Mouse (Mus musculus) limb, embryonic 11.5 days (tissue): ENCODE measurements around the gene Spred2. TPM values are rescaled to one million over a fixed set of nuclear protein-coding genes. Genes with fewer than 3 reads are reported as not detected.

ENCODE experiments used
- ATAC-seq: fragments of 200-750 bp; cut with Nextera tagmentation; 2 replicates; pipeline ENCODE4 v1.8.0; 2017; ENCODE audit warnings: low read depth; ENCODE audit not compliant: insufficient number of reproducible peaks, low FRiP score, low TSS enrichment
- DNase-seq: peaks from one replicate; pipeline ENCODE4 v3.0.0-alpha.2; 2015; ENCODE audit warnings: low spot score
- H3K27ac ChIP-seq: fragments of 300-500 bp; sonication (generic); replicated peaks from 2 replicates; pipeline ENCODE4 v1.5.1; 2014; ENCODE audit warnings: low read depth, mild to moderate bottlenecking, low read length
- H3K27me3 ChIP-seq: fragments of 300-500 bp; sonication (generic); 2 replicates; pipeline ENCODE4 v1.6.1; 2014; ENCODE audit warnings: mild to moderate bottlenecking, low read length, mixed read lengths; ENCODE audit not compliant: control insufficient read depth, insufficient read depth
- H3K36me3 ChIP-seq: fragments of 300-500 bp; sonication (generic); 2 replicates; pipeline ENCODE4 v1.6.1; 2014; ENCODE audit warnings: mild to moderate bottlenecking, low read length, moderate library complexity, mixed read lengths; ENCODE audit not compliant: control insufficient read depth, insufficient read depth
- H3K4me1 ChIP-seq: fragments of 300-500 bp; sonication (generic); 2 replicates; pipeline ENCODE4 v1.6.1; 2014; ENCODE audit warnings: low read length, mixed read lengths; ENCODE audit not compliant: control insufficient read depth, insufficient read depth
- H3K4me2 ChIP-seq: fragments of 300-500 bp; sonication (generic); 2 replicates; pipeline ENCODE4 v1.6.1; 2014; ENCODE audit warnings: low read depth, mild to moderate bottlenecking, moderate library complexity; ENCODE audit not compliant: severe bottlenecking
- H3K4me3 ChIP-seq: fragments of 300-500 bp; sonication (generic); 2 replicates; pipeline ENCODE4 v1.5.1; 2014; ENCODE audit warnings: low read depth, low read length
- H3K9ac ChIP-seq: fragments of 300-500 bp; sonication (generic); 2 replicates; pipeline ENCODE4 v1.6.1; 2014; ENCODE audit warnings: mild to moderate bottlenecking, low read length
- H3K9me3 ChIP-seq: fragments of 300-500 bp; sonication (generic); 2 replicates; pipeline ENCODE4 v1.6.1; 2016; ENCODE audit warnings: low read length; ENCODE audit not compliant: control insufficient read depth
- WGBS: fragments of 180-500 bp; shearing (Covaris S2); extraction: QIAGEN DNeasy Blood & Tissue Kit; methylation state at CpG from one replicate; pipeline ENCODE4 v1.1.7; 2014; 5-methylcytosine and 5-hydroxymethylcytosine counted together
- polyA plus RNA-seq: library from polyadenylated mRNA; unstranded; fragments of >200 nt; fragmentation: Nextera tagmentation; extraction: Ambion mirVana; gene quantifications from 2 replicates; pipeline ENCODE4 v1.2.1, GENCODE M21; 2014

The Spred2 gene
- polyA plus RNA-seq, 1 experiment from 2014 or later, result 8.2 TPM

DNA sequence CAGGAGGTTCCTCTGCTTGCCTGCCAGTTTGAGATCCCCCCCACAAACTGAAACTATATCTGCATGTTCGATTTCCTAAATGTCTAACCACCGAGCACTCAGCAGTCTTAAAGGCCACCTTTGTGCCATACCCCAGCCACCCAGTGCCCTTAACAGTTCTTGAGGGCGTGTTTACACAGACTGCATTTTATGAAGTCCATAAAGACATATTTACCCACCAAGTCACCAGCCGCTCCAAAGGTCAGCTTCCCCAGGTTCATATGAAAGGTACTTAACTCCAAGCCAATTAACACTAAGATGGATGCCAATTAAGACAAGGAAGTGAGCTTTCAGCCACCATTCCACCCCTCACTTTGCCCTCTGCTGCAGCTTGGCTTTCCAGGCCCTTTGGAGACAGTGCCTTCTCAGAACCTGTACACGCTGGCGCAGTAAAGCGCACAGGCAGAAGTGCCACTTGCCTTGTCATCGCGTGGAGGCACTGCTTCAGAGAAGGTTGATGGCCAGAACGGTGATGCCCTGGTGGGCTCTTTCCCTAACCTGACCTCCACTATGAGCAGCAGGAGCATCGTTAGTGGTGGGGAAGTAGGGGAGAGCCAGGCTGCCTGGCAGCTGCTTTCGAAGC is 17.1 kb downstream of the Spred2 start:
- H3K9ac ChIP-seq, result no peak overlapping the region
- no peaks in the 10 kb centered on the region for H3K27me3 ChIP-seq
- H3K4me1 ChIP-seq, result 0 out of 2 replicates have a peak, but pooled peaks cover 5% of the 10 kb centered on the region
- 61% methylated on average over 12 of the region's 12 CpGs for WGBS
- H3K36me3 ChIP-seq, result peaks cover 2% of the 10 kb centered on the region; the same call in 1 of the 2 replicates
- no peak overlapping the region for H3K27ac ChIP-seq
- no peak overlapping the region for H3K4me2 ChIP-seq
- no peak overlapping the region for H3K4me3 ChIP-seq
- no peak for ATAC-seq
- no peaks in the 10 kb centered on the region for H3K9me3 ChIP-seq
- no peak for DNase-seq

- Histone ChIP-seq H3K9ac (no peak overlapping the region), H3K4me1 (0 out of 2 replicates have a peak, but pooled peaks cover 5% of the 10 kb centered on the region), H3K9me3 (no peaks in the 10 kb centered on the region), H3K27ac (no peak overlapping the region), H3K4me3 (no peak overlapping the region), H3K36me3 (peaks cover 2% of the 10 kb centered on the region; the same call in 1 of the 2 replicates), H3K4me2 (no peak overlapping the region), H3K27me3 (no peaks in the 10 kb centered on the region)
- DNase-seq (no peak), ATAC-seq (no peak)
- 83% methylated on average over 4 of the region's 4 CpGs for WGBS
Observed at GRCm38 (mm10) chr11:19941978-19942377, 17.8 kb downstream of the Spred2 start.

GRCm38 (mm10) chr11:19943753-19944152 is 19.6 kb downstream of the Spred2 start:
- 93% methylated on average over 2 of the region's 2 CpGs for WGBS
- 0 out of 2 replicates have a peak, but pooled peaks cover 8% of the 10 kb centered on the region for H3K4me1 ChIP-seq
- H3K4me2 ChIP-seq, result no peak overlapping the region

GRCm38 (mm10) chr11:19944701-19945100 is 20.5 kb downstream of the Spred2 start:
- no peak for DNase-seq
- no peak overlapping the region for H3K27ac ChIP-seq
- peaks cover 2% of the 10 kb centered on the region; the same call in 1 of the 2 replicates for H3K36me3 ChIP-seq

More at GRCm38 (mm10) chr11:19943753-19944152, 19.6 kb downstream of the Spred2 start:
- H3K4me3 ChIP-seq, result no peak overlapping the region
- no peak for ATAC-seq
- no peaks in the 10 kb centered on the region for H3K9me3 ChIP-seq
- peaks cover 2% of the 10 kb centered on the region; the same call in 1 of the 2 replicates for H3K36me3 ChIP-seq
- H3K9ac ChIP-seq, result no peak overlapping the region
- H3K27ac ChIP-seq, result no peak overlapping the region
- DNase-seq, result no peak
- H3K27me3 ChIP-seq, result no peaks in the 10 kb centered on the region

GRCm38 (mm10) chr11:19946721-19947120 is 22.5 kb downstream of the Spred2 start:
- WGBS, result 95% methylated on average over 6 of the region's 7 CpGs

More at GRCm38 (mm10) chr11:19944701-19945100, 20.5 kb downstream of the Spred2 start:
- Histone ChIP-seq H3K4me3 (no peak overlapping the region), H3K9me3 (no peaks in the 10 kb centered on the region), H3K27me3 (no peaks in the 10 kb centered on the region), H3K4me2 (no peak overlapping the region), H3K9ac (no peak overlapping the region), H3K4me1 (0 out of 2 replicates have a peak, but pooled peaks cover 8% of the 10 kb centered on the region)
- ATAC-seq, result no peak
- WGBS, result 84% methylated on average over 6 of the region's 6 CpGs

GRCm38 (mm10) chr11:19947626-19948135 is 23.5 kb downstream of the Spred2 start:
- no peak for ATAC-seq
- H3K4me1 ChIP-seq, result 0 out of 2 replicates have a peak, but pooled peaks cover 3% of the 10 kb centered on the region
- H3K9ac ChIP-seq, result no peak overlapping the region
- no peak overlapping the region for H3K27ac ChIP-seq
- H3K9me3 ChIP-seq, result no peaks in the 10 kb centered on the region
- H3K27me3 ChIP-seq, result no peaks in the 10 kb centered on the region
- H3K4me3 ChIP-seq, result no peak overlapping the region
- WGBS, result 91% methylated on average over 7 of the region's 7 CpGs
- H3K4me2 ChIP-seq, result no peak overlapping the region
- H3K36me3 ChIP-seq, result peaks cover 2% of the 10 kb centered on the region; the same call in 1 of the 2 replicates
- DNase-seq, result no peak

More at GRCm38 (mm10) chr11:19946721-19947120, 22.5 kb downstream of the Spred2 start:
- Histone ChIP-seq H3K4me1 (0 out of 2 replicates have a peak, but pooled peaks cover 4% of the 10 kb centered on the region), H3K4me3 (no peak overlapping the region), H3K27me3 (no peaks in the 10 kb centered on the region), H3K36me3 (peaks cover 2% of the 10 kb centered on the region; the same call in 1 of the 2 replicates), H3K9me3 (no peaks in the 10 kb centered on the region), H3K4me2 (no peak overlapping the region), H3K9ac (no peak overlapping the region), H3K27ac (no peak overlapping the region)
- ATAC-seq, result no peak
- DNase-seq, result no peak

DNA sequence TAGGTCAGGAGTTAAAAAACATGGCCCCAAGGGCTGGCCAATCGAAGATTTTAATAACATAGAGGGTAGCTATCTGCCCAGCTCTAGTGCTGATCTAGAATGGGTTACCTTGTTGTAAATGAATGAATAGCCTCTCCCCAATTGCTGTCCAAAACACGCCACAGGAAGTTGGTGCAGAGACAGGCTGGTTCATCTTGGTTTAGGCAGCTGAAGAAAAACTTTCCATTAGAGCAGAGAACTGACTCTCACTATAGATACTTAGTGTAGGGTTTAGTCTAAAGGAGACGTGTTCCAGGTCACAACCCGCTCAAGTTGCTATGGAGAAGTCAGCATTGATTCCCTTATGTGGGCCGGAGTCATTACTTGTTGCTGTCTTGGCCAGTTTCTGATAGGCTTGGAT is 25.6 kb downstream of the Spred2 start:
- Histone ChIP-seq H3K4me2 (no peak overlapping the region), H3K36me3 (peaks cover 2% of the 10 kb centered on the region; the same call in 1 of the 2 replicates), H3K27ac (no peak overlapping the region), H3K4me3 (no peak overlapping the region), H3K4me1 (peaks cover 5% of the 10 kb centered on the region; the same call in 1 of the 2 replicates), H3K9me3 (no peaks in the 10 kb centered on the region), H3K27me3 (no peaks in the 10 kb centered on the region), H3K9ac (no peak overlapping the region)
- 84% methylated on average over 5 of the region's 5 CpGs for WGBS
- ATAC-seq (no peak), DNase-seq (no peak)

DNA sequence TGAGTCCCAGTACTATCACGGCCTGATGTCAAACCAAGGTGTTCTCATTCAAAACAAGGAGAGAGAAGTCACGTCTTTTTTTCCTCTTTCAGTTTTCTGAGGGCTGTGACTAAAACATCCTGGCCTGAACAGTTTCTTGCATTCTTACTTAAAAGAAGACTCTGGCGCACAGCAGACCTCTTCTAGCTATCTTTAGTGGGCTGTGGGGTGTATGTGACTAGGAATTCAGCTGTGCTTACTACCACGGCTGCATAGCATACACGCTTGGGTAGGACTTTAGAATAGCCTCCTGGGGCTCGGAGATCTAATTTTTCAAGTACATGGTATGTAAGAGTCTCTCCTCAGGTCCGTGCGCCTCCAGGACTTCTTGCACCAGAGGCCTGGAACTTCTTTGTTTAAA is 26.0 kb downstream of the Spred2 start:
- H3K4me3 ChIP-seq, result no peak overlapping the region
- no peak for DNase-seq
- no peaks in the 10 kb centered on the region for H3K9me3 ChIP-seq
- no peak overlapping the region for H3K4me2 ChIP-seq
- H3K27ac ChIP-seq, result no peak overlapping the region
- 89% methylated on average over 8 of the region's 8 CpGs for WGBS
- peaks cover 8% of the 10 kb centered on the region; the same call in 1 of the 2 replicates for H3K4me1 ChIP-seq
- peaks cover 2% of the 10 kb centered on the region; the same call in 1 of the 2 replicates for H3K36me3 ChIP-seq
- ATAC-seq, result no peak
- no peaks in the 10 kb centered on the region for H3K27me3 ChIP-seq
- no peak overlapping the region for H3K9ac ChIP-seq
